Mouse (Mus musculus): ENCODE measurements around the gene Cycs.

- TF ChIP-seq CTCF (IDR thresholded peaks at IDR 0.05; ENCODE audit: low read depth) (no peak), EP300 (IDR thresholded peaks at IDR 0.05; ENCODE audit: low read depth) (no peak)
These were observed 5.3 kb upstream of the Cycs start for GRCm38 (mm10) chr6:50571661-50572060.

Data from liver, embryonic 14.5 days (tissue).